Mouse (Mus musculus) limb, embryonic 11.5 days (tissue): ENCODE measurements around the gene Olfr315. TPM values are rescaled to one million over a fixed set of nuclear protein-coding genes. Genes with fewer than 3 reads are reported as not detected.

Source experiments
- polyA plus RNA-seq: library from polyadenylated mRNA; unstranded; fragments of >200 nt; fragmentation: Nextera tagmentation; extraction: Ambion mirVana; gene quantifications from 2 replicates; pipeline ENCODE4 v1.2.1, GENCODE M21; 2014

The Olfr315 gene
- polyA plus RNA-seq, 1 experiment from 2014 or later = not detected

Other genes starting within 250 kb of the Olfr315 start
- gene Olfr330, start 238.4 kb upstream of the Olfr315 start, polyA plus RNA-seq = not detected in 2 replicates
- gene Olfr329-ps, start 226.8 kb upstream of the Olfr315 start, polyA plus RNA-seq = not detected in 2 replicates
- 0.09 TPM in 1 of 2 replicates, not detected in the other for gene Olfr328, start 217.6 kb upstream of the Olfr315 start, polyA plus RNA-seq
- gene Olfr224, start 202.6 kb upstream of the Olfr315 start, polyA plus RNA-seq = not detected in 2 replicates
- not detected in 2 replicates for gene Olfr325, start 195.5 kb upstream of the Olfr315 start, polyA plus RNA-seq
- gene Olfr324, start 178.1 kb upstream of the Olfr315 start, polyA plus RNA-seq = not detected in 2 replicates
- not detected in 2 replicates for gene 2210407C18Rik, start 157.1 kb upstream of the Olfr315 start, polyA plus RNA-seq
- not detected in 2 replicates for gene Olfr323, start 142.7 kb upstream of the Olfr315 start, polyA plus RNA-seq
- 0.08 and 0.38 TPM in 2 replicates for gene Trim58, start 132.7 kb upstream of the Olfr315 start, polyA plus RNA-seq
- not detected in 2 replicates for gene Olfr322, start 114.4 kb upstream of the Olfr315 start, polyA plus RNA-seq
- not detected in 2 replicates for gene Olfr320, start 92.1 kb upstream of the Olfr315 start, polyA plus RNA-seq
- gene Olfr319, start 74.0 kb upstream of the Olfr315 start, polyA plus RNA-seq = not detected in 2 replicates
- gene Olfr318, start 49.2 kb upstream of the Olfr315 start, polyA plus RNA-seq = not detected in 2 replicates
- gene Olfr317, start 34.0 kb upstream of the Olfr315 start, polyA plus RNA-seq = 0.07 TPM in 1 of 2 replicates, not detected in the other
- gene Olfr316, start 20.5 kb upstream of the Olfr315 start, polyA plus RNA-seq = not detected in 2 replicates
- not detected in 2 replicates for gene Olfr314, start 9.8 kb downstream of the Olfr315 start, polyA plus RNA-seq
- gene Fam183b, start 28.8 kb downstream of the Olfr315 start, polyA plus RNA-seq = not detected in 2 replicates
- gene Olfr313, start 41.8 kb downstream of the Olfr315 start, polyA plus RNA-seq = not detected in 2 replicates
- not detected in 2 replicates for gene Olfr312, start 56.0 kb downstream of the Olfr315 start, polyA plus RNA-seq
- gene Olfr311, start 66.1 kb downstream of the Olfr315 start, polyA plus RNA-seq = not detected in 2 replicates
- 12.0 and 15.2 TPM in 2 replicates for gene Gm12258, start 74.0 kb downstream of the Olfr315 start, polyA plus RNA-seq
- 9.4 and 10.4 TPM in 2 replicates for gene 2810021J22Rik, start 94.0 kb downstream of the Olfr315 start, polyA plus RNA-seq
- 8.7 and 11.1 TPM in 2 replicates for gene Zfp39, start 131.0 kb downstream of the Olfr315 start, polyA plus RNA-seq
- not detected in 2 replicates for gene Btnl10, start 144.7 kb downstream of the Olfr315 start, polyA plus RNA-seq
- gene Rnf187, start 165.7 kb downstream of the Olfr315 start, polyA plus RNA-seq = 269 and 275 TPM in 2 replicates
- 8.8 and 11.1 TPM in 2 replicates for gene Hist3h2ba, start 175.7 kb downstream of the Olfr315 start, polyA plus RNA-seq
- 17.9 and 19.2 TPM in 2 replicates for gene Hist3h2a, start 181.5 kb downstream of the Olfr315 start, polyA plus RNA-seq
- gene Trim17, start 181.5 kb downstream of the Olfr315 start, polyA plus RNA-seq = 0.25 and 0.27 TPM in 2 replicates
- 19.0 and 20.5 TPM in 2 replicates for gene Trim11, start 204.9 kb downstream of the Olfr315 start, polyA plus RNA-seq